Mouse (Mus musculus) spleen, adult 12 weeks (tissue): ENCODE measurements around the gene Tapbp.

Experiments used
- DNase-seq: peaks from one replicate; pipeline ENCODE4 v3.0.0; 2022; ENCODE audit warnings: low spot score

Gene Tapbp

DNA sequence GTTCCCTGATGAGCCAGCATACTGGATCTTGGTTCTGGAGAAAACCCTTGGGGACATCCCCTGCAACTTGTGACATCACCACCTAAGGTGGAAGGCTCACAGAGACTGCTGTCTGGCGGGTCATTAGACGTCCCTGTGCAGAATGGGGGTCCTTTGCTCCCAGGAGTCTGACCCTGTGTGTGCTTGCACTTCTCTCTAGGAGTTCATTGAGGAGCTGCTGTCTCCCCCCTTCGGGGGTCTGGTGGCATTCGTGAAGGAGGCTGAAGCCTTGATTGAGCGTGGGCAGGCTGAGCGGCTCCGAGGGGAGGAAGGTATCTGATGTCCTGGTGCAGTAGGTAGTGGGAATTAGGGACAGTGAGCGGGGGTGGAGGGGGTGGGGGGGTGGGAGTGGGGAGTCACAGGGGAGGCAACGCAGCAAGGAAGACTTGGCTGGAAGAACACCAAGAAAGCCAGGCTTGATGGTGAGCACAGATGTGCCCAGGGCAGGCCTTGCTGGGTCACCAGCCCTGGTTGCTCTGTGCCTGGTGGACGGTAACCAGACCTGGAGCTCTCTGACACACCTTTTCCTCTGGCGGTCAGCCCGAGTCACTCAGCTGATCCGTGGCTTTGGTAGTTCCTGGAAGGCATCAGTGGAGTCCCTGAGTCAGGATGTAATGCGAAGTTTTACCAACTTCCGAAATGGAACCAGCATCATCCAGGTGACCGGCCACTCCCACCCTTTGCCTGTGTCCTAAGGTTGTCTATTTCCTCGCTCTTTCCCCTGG is 49.6 kb downstream of the Tapbp start:
- no peak for DNase-seq

DNA sequence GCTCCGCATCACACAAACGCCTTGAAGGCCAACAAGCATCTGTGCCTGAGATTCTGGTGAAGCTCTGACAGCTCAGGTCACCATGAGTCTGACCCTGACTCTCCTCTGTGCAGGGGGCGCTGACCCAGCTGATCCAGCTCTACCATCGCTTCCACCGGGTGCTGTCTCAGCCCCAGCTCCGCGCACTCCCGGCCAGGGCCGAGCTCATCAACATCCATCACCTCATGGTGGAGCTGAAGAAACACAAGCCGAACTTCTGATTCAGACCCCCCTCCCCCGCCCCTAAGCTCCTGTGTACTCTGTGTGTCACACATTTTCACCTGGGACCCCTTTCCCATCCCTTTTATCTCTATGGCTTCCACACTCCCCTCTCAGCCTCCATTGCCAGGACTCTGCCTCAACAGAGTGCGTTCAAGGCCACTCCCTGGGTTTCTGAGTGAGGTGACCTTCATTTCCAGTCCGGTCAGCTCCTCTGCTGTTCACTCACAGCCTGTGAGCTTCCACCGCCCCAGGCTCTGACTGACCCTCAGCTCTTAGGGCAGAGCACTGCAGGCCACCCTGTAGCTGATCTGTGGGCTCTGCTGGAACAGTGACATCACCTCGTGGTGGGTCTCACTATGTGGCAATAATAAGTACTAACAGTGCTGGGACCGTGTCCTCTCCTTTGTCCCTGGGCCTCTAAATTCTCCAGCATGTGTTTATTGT is 50.3 kb downstream of the Tapbp start:
- DNase-seq = no peak

DNA sequence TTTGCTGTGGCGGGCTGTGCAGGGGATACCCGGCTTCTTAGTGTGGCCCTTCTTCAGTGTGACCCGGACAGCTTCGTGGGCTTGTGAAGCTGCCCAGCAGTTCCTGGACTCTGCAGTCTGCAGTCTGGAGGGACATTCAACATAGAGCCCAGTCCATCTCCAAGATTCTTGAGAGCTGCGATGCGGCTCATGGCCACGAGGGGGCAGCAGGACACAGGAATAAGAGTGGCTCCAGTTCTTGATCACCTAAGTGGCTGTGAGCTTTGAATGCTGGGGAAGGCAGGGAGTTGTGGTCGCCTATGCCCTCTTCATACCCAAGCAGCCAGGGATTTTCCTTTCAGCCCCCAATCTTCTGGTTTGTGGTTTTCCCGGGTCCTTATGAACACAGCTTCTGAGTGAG is 52.8 kb downstream of the Tapbp start:
- peak; percentile 76 for DNase-seq

DNA sequence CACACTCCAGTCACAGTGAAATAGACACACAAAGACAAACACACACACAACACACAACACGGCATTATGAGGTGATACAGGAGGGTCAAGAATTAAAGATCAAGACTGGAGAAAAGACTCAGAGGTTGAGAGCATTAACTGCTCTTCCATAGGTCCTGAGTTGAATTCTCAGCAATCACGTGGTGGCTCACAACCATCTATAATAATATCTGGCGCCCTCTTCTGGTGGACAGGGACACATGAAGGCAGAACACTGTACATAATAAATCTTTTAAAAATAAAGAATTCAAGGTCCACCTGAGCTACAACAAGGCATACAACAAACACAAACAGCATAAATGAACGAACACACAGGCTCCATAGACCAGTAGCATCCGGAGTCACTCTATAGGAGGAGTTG is 53.2 kb downstream of the Tapbp start:
- DNase-seq = no peak

DNA sequence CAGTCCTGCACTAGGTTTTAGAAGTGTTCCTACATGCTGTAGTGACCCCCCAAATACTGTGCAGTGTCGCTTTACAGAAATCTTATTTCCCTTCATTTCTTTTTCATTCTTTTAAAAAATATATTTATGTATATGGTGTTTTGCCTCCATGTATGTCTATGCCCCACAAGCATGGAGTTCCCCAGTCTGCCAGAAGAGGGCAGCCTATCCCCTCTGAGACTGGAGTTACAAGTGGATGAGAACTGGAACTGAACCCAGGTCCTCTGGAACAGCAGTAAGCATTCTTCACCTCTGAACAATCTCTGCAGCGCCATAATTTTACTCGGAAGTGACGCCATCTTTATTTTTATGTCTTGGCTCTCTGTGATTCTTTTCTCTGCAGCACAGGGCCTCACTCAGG is 53.7 kb downstream of the Tapbp start:
- DNase-seq = peak; percentile 21

DNA sequence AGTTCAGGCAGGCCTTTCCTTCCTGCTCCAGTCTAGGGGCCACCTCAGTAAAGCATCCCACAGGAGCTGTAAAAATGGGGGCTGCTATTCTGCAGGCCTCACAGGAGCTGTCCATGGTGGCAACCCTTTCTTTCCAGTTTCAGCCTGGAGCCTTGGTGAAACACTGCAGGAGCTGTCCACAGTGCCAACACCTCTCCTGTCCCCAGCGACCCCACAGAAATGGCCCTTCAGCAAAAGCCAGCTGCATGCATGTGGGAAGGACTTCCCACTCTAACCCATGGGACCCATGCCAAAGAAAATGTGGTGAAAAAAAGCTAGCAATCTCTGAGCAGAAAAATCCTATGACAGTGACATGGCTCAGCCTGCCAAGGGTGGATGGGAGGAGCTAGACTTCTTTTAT is 57.0 kb downstream of the Tapbp start:
- DNase-seq = no peak

DNA sequence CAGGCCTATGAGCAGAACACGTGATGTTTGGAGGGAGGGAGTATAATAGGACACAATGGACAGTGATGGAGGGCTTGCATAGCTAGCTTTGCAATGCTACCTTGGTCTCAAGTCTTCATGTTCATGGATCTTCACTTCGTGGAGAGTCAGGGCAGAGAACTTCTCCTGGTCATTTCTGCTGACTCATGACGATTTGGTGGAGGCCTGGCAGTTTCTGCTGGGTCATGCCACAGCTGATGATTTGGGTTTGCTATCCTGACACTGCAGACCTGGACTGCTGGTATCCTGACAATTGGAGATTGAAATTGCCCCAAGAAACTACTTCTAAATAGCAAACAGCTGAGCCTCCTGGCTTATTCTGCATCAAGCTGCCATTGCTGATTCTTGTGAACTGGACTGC is 57.9 kb downstream of the Tapbp start:
- DNase-seq = no peak

DNA sequence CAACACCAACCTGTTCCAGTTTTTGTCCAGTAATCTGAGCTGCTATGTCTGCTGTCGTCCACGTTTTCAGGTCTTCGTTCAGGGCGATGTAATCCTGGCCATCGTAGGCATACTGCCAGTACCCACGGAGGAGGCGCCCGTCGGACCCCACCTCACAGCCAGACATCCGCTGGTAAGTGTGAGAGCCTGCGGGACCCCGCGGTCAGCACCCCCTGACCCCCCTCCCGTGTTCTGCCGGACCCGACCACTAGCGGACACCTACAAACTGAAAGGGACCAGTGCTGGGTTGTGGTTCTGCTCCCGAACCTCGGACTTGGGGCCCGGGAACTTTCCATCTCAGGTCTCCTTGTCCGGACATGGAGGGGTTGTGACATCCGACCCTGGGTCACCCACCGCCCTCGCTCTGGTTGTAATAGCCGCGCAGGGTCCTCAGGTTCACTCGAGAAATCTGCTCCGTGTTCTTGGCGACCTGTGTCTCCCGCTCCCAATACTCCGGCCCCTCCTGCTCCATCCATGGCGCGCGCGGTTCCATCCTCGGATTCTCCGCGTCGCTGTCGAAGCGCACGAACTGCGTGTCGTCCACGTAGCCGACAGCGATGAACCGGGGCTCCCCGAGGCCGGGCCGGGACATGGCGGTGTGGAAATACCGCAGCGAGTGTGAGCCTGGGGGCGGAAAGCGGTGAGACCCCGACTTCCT is 62.3 kb downstream of the Tapbp start:
- DNase-seq = peak; percentile 17

DNA sequence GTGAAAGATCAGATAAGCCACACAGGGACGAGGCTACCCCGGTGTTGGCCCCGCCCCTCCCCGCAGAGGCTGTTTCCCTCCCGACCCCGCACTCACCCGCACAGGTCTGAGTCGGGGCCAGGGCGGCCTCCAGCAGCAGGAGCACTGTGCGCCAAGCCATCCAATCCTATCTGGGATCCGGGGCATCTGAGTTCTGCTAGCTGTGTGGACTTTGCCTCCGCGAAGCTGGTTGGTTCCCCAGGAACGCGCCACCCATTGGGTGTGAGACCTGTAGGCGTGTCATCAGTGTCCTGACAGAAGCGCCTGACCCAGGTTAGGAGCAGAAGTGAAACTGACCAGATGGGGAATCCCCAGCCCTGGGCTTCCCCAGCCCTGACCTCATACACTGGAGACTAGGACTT is 62.9 kb downstream of the Tapbp start:
- DNase-seq = peak; percentile 80
